Mouse (Mus musculus) megakaryocyte, embryonic 14.5 days (primary cell): Measurements from ENCODE around the gene G6pc3. TPM values are rescaled to one million over a fixed set of nuclear protein-coding genes. Genes with fewer than 3 reads are reported as not detected.

Experiments used
- H3K27me3 ChIP-seq: replicated peaks from 2 replicates; pipeline ENCODE3; 2012; ENCODE audit warnings: inconsistent platforms
- H3K36me3 ChIP-seq: replicated peaks from 2 replicates; pipeline ENCODE3; 2012; ENCODE audit warnings: low read length, inconsistent platforms, mixed read lengths
- H3K4me1 ChIP-seq: 2 replicates; pipeline ENCODE4 v1.6.1; 2012; ENCODE audit warnings: inconsistent platforms
- H3K4me3 ChIP-seq: replicated peaks from 2 replicates; pipeline ENCODE3; 2012; ENCODE audit warnings: moderate library complexity, mild to moderate bottlenecking, inconsistent platforms
- H3K9me3 ChIP-seq: 2 replicates; pipeline ENCODE4 v1.6.1; 2012; ENCODE audit warnings: inconsistent platforms
- FLI1 ChIP-seq: IDR thresholded peaks from 2 replicates; pipeline ENCODE4 v1.6.1; 2012; ENCODE audit warnings: low read length, inconsistent platforms, mixed read lengths
- GATA1 ChIP-seq: IDR thresholded peaks from 3 replicates; pipeline ENCODE4 v1.6.1; 2012; ENCODE audit warnings: mixed read lengths, low read length, inconsistent platforms, borderline replicate concordance
- polyA plus RNA-seq: library from polyadenylated mRNA; stranded (reverse); fragments of >175 nt; gene quantifications from 2 replicates; pipeline ENCODE4 v1.2.3, GENCODE M21; 2012; ENCODE audit warnings: low replicate concordance; ENCODE audit not compliant: insufficient read depth

Gene G6pc3
- polyA plus RNA-seq, 1 experiment = 73.3 TPM

- Histone ChIP-seq H3K4me3 (peak within 1 kb of the TSS; percentile 98), H3K4me1 (peaks cover 57% of the 10 kb centered on the region), H3K36me3 (peaks cover 36% of the 10 kb centered on the region), H3K9me3 (no peaks in the 10 kb centered on the region), H3K27me3 (peaks cover 2% of the 10 kb centered on the region)
- no peak for TF ChIP-seq GATA1
- TF ChIP-seq FLI1 = no peak
These were observed 40.8 kb downstream of the G6pc3 start, which contains the start of gene Hdac5 for GRCm38 (mm10) chr11:102230006-102230741. Hdac5 (minus strand) TSS chr11:102230166.

- H3K4me3 ChIP-seq = no peak overlapping the region
- no peaks in the 10 kb centered on the region for H3K36me3 ChIP-seq
- H3K27me3 ChIP-seq = peaks cover 12% of the 10 kb centered on the region
- TF ChIP-seq GATA1 (no peak), FLI1 (no peak)
- H3K9me3 ChIP-seq = no peaks in the 10 kb centered on the region
- peaks cover 39% of the 10 kb centered on the region for H3K4me1 ChIP-seq
These were observed 46.6 kb downstream of the G6pc3 start for GRCm38 (mm10) chr11:102236022-102236421.

- Histone ChIP-seq H3K4me3 (no peak overlapping the region), H3K27me3 (peaks cover 8% of the 10 kb centered on the region), H3K9me3 (peaks cover 3% of the 10 kb centered on the region; the same call in 1 of the 2 replicates), H3K36me3 (no peaks in the 10 kb centered on the region), H3K4me1 (peaks cover 47% of the 10 kb centered on the region)
- no peak for TF ChIP-seq GATA1
- no peak for TF ChIP-seq FLI1
These were observed 51.2 kb downstream of the G6pc3 start for GRCm38 (mm10) chr11:102240636-102241035.

- Histone ChIP-seq H3K4me1 (peaks cover 47% of the 10 kb centered on the region), H3K9me3 (peaks cover 3% of the 10 kb centered on the region; the same call in 1 of the 2 replicates), H3K36me3 (no peaks in the 10 kb centered on the region), H3K27me3 (peaks cover 8% of the 10 kb centered on the region), H3K4me3 (no peak overlapping the region)
- no peak for TF ChIP-seq FLI1
- no peak for TF ChIP-seq GATA1
These were observed 51.8 kb downstream of the G6pc3 start for GRCm38 (mm10) chr11:102241246-102241645.

GRCm38 (mm10) chr11:102241874-102242273 lies 52.5 kb downstream of the G6pc3 start:
- no peaks in the 10 kb centered on the region for H3K36me3 ChIP-seq
- TF ChIP-seq GATA1 (no peak), FLI1 (no peak)
- no peak overlapping the region for H3K4me3 ChIP-seq
- peaks cover 8% of the 10 kb centered on the region for H3K27me3 ChIP-seq
- peaks cover 43% of the 10 kb centered on the region for H3K4me1 ChIP-seq
- H3K9me3 ChIP-seq = peaks cover 3% of the 10 kb centered on the region; the same call in 1 of the 2 replicates

Other genes with a start within 250 kb of the G6pc3 start
- not detected in 2 replicates for gene Sost, start 222.6 kb upstream of the G6pc3 start, polyA plus RNA-seq
- gene Cfap97d1, start 205.3 kb upstream of the G6pc3 start, polyA plus RNA-seq = not detected in 2 replicates
- 47.3 and 165 TPM in 2 replicates for gene Dusp3, start 202.6 kb upstream of the G6pc3 start, polyA plus RNA-seq
- gene Mpp3, start 161.2 kb upstream of the G6pc3 start, polyA plus RNA-seq = not detected in 2 replicates
- not detected in 2 replicates for gene Cd300lg, start 148.1 kb upstream of the G6pc3 start, polyA plus RNA-seq
- 7.0 and 10.2 TPM in 2 replicates for gene Mpp2, start 101.1 kb upstream of the G6pc3 start, polyA plus RNA-seq
- gene Ppy, start 88.3 kb upstream of the G6pc3 start, polyA plus RNA-seq = 2.3 TPM in 1 of 2 replicates, not detected in the other
- not detected in 2 replicates for gene Pyy, start 81.8 kb upstream of the G6pc3 start, polyA plus RNA-seq
- gene Nags, start 44.1 kb upstream of the G6pc3 start, polyA plus RNA-seq = not detected in 2 replicates
- 13.5 TPM in 1 of 2 replicates, not detected in the other for gene Tmem101, start 33.2 kb upstream of the G6pc3 start, polyA plus RNA-seq
- gene Lsm12, start 4.3 kb upstream of the G6pc3 start, polyA plus RNA-seq = 36.7 and 120 TPM in 2 replicates
- 384 and 644 TPM in 2 replicates for gene Hdac5, start 40.5 kb downstream of the G6pc3 start, polyA plus RNA-seq
- gene BC030867, start 59.3 kb downstream of the G6pc3 start, polyA plus RNA-seq = 2.6 and 4.2 TPM in 2 replicates
- not detected in 2 replicates for gene Asb16, start 79.1 kb downstream of the G6pc3 start, polyA plus RNA-seq
- gene Tmub2, start 95.3 kb downstream of the G6pc3 start, polyA plus RNA-seq = 46.7 and 48.3 TPM in 2 replicates
- 64.8 and 80.0 TPM in 2 replicates for gene Atxn7l3, start 107.0 kb downstream of the G6pc3 start, polyA plus RNA-seq
- 46.9 and 85.8 TPM in 2 replicates for gene Ubtf, start 130.1 kb downstream of the G6pc3 start, polyA plus RNA-seq
- gene Slc4a1, start 176.6 kb downstream of the G6pc3 start, polyA plus RNA-seq = 0.13 and 2.8 TPM in 2 replicates
- 3.8 and 6.6 TPM in 2 replicates for gene Rundc3a, start 203.8 kb downstream of the G6pc3 start, polyA plus RNA-seq
- gene Slc25a39, start 218.3 kb downstream of the G6pc3 start, polyA plus RNA-seq = 164 and 165 TPM in 2 replicates
- 44.1 and 152 TPM in 2 replicates for gene Grn, start 240.7 kb downstream of the G6pc3 start, polyA plus RNA-seq